Mouse (Mus musculus) heart, postnatal 0 days (tissue): Measurements from ENCODE around the gene Hmgcs1.
"Not testable (repeated sequence)": the region's sequence is repeated elsewhere in the genome, so short reads cannot be mapped to it uniquely, and the experiment has no call there.

ENCODE experiments used
- CTCF ChIP-seq: IDR thresholded peaks from 2 replicates; pipeline ENCODE4 v1.5.1; 2016; ENCODE audit warnings: antibody characterized with exemption, control low read depth, low read depth
- EP300 ChIP-seq: IDR thresholded peaks from 2 replicates; pipeline ENCODE4 v1.6.1; 2016; ENCODE audit warnings: antibody characterized with exemption, low read depth

DNA sequence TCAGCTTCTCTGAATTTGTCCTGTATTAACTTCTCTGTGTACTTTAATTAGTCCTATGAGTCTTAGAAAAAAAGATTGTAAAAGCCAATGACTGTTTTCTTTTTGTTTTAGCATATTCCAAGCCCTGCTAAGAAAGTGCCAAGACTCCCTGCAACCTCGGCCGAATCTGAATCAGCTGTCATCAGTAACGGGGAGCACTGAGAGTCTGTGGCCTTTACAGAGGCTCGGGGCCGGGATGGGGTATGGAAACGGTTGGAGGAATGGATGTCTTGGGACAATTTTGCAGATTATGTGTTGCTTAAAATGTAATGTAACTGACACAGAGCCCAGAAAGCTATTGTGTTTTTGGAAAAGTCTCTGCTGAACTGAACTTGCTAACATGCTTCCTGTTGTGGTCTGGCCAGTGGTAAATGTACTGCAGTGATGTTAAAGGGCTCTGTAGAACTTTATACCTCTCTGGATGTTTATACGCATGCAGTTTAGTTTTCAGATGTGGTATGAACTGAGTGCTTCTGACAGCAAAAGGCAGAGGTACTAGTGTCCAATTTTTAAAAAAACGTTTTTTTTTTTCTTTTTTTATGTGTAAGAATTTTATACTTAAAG is 16.2 kb downstream of the Hmgcs1 start:
- TF ChIP-seq CTCF, EP300: not testable (repeated sequence)
